8 mouse cellular contexts compared by ENCODE assay signal in genomic region chr14:75833546-75834250, GRCm38 (mm10). TPM values are rescaled to one million over a fixed set of nuclear protein-coding genes. Genes with fewer than 3 reads are reported as not detected.
DNase-seq lines count a peak whose midpoint lies in the region; ATAC-seq lines count a peak whose summit lies in the region.

No protein-coding gene starts in this region.

- peak overlapping the region; percentile 87 for H3K27ac ChIP-seq in embryonic facial prominence, embryonic 11.5 days (replicated peaks; ENCODE audit: low read depth, low read length)
- H3K27ac ChIP-seq in hindbrain, embryonic 12.5 days, result peak overlapping the region; percentile 90
- H3K27ac ChIP-seq in limb, embryonic 13.5 days, result peak overlapping the region; percentile 98
- peak overlapping the region; percentile 77 for H3K27ac ChIP-seq in midbrain, embryonic 13.5 days

- no peak for ATAC-seq in CD4-positive, CD25-positive, alpha-beta regulatory T cell, adult 4 months
- 0 out of 2 replicates have a peak, but pooled peaks have one; percentile 8 for ATAC-seq in embryonic facial prominence, embryonic 11.5 days (replicated peaks; ENCODE audit: insufficient number of reproducible peaks, low FRiP score, low TSS enrichment, low read depth)
- peak; percentile 21 for ATAC-seq in hindbrain, embryonic 12.5 days (ENCODE audit: low FRiP score)
- ATAC-seq in limb, embryonic 13.5 days (ENCODE audit: low FRiP score, low read depth), result peak; percentile 62
- ATAC-seq in midbrain, embryonic 13.5 days, result peak; percentile 24

- H3K27me3 ChIP-seq in embryonic facial prominence, embryonic 11.5 days (ENCODE audit: control insufficient read depth, insufficient read depth, low read length), result no peaks in the 10 kb centered on the region
- H3K27me3 ChIP-seq in hindbrain, embryonic 12.5 days, result peaks cover 6% of the 10 kb centered on the region
- H3K27me3 ChIP-seq in limb, embryonic 13.5 days, result peaks cover 5% of the 10 kb centered on the region
- H3K27me3 ChIP-seq in midbrain, embryonic 13.5 days, result peaks cover 4% of the 10 kb centered on the region

- DNase-seq in CD4-positive, CD25-positive, alpha-beta regulatory T cell, adult 2 months (ENCODE audit: low read depth, low spot score), result peak; percentile 26
- no peak for DNase-seq in embryonic facial prominence, embryonic 11.5 days (ENCODE audit: low spot score)
- DNase-seq in left cerebral cortex, adult 18-20 months (ENCODE audit: low spot score in 2 of 2), result no peak
- DNase-seq in spleen, postnatal 10 days (ENCODE audit: low spot score in 2 of 2), result no peak

- H3K9ac ChIP-seq in embryonic facial prominence, embryonic 11.5 days (replicated peaks; ENCODE audit: low read length), result peak overlapping the region; percentile 35
- H3K9ac ChIP-seq in hindbrain, embryonic 12.5 days, result peak overlapping the region; percentile 41
- peak overlapping the region; percentile 48; the same call in 1 of the 2 replicates for H3K9ac ChIP-seq in limb, embryonic 13.5 days
- H3K9ac ChIP-seq in midbrain, embryonic 13.5 days (replicated peaks), result 0 out of 2 replicates have a peak overlapping the region, but pooled peaks have one; percentile 68

- WGBS in embryonic facial prominence, embryonic 11.5 days, result 7% methylated on average over 12 of the region's 12 CpGs
- WGBS in hindbrain, embryonic 12.5 days, result 5% methylated on average over 12 of the region's 12 CpGs
- WGBS in limb, embryonic 13.5 days, result 6% methylated on average over 12 of the region's 12 CpGs
- WGBS in midbrain, embryonic 13.5 days, result 7% methylated on average over 12 of the region's 12 CpGs

- peak overlapping the region; percentile 72 for H3K4me2 ChIP-seq in embryonic facial prominence, embryonic 11.5 days (ENCODE audit: low read depth, low read length)
- peak overlapping the region; percentile 88 for H3K4me2 ChIP-seq in hindbrain, embryonic 12.5 days (replicated peaks)
- H3K4me2 ChIP-seq in limb, embryonic 13.5 days (replicated peaks), result peak overlapping the region; percentile 96
- H3K4me2 ChIP-seq in midbrain, embryonic 13.5 days (replicated peaks), result peak overlapping the region; percentile 88

- no peaks in the 10 kb centered on the region for H3K36me3 ChIP-seq in embryonic facial prominence, embryonic 11.5 days (replicated peaks; ENCODE audit: control insufficient read depth, insufficient read depth, low read depth, low read length)
- no peaks in the 10 kb centered on the region for H3K36me3 ChIP-seq in hindbrain, embryonic 12.5 days
- H3K36me3 ChIP-seq in limb, embryonic 13.5 days, result no peaks in the 10 kb centered on the region
- H3K36me3 ChIP-seq in midbrain, embryonic 13.5 days, result no peaks in the 10 kb centered on the region

- H3K4me3 ChIP-seq in embryonic facial prominence, embryonic 11.5 days (ENCODE audit: low read depth, low read length), result peak overlapping the region; percentile 39
- peak overlapping the region; percentile 39 for H3K4me3 ChIP-seq in hindbrain, embryonic 12.5 days
- H3K4me3 ChIP-seq in limb, embryonic 13.5 days, result peak overlapping the region; percentile 49
- peak overlapping the region; percentile 45 for H3K4me3 ChIP-seq in midbrain, embryonic 13.5 days (replicated peaks)

- no peaks in the 10 kb centered on the region for H3K4me1 ChIP-seq in embryonic facial prominence, embryonic 11.5 days (ENCODE audit: control insufficient read depth, insufficient read depth, low read length)
- H3K4me1 ChIP-seq in hindbrain, embryonic 12.5 days, result peaks cover 34% of the 10 kb centered on the region
- H3K4me1 ChIP-seq in limb, embryonic 13.5 days, result peaks cover 37% of the 10 kb centered on the region
- peaks cover 34% of the 10 kb centered on the region for H3K4me1 ChIP-seq in midbrain, embryonic 13.5 days (replicated peaks)

- H3K9me3 ChIP-seq in embryonic facial prominence, embryonic 11.5 days (replicated peaks; ENCODE audit: control insufficient read depth, low read length), result no peaks in the 10 kb centered on the region
- H3K9me3 ChIP-seq in hindbrain, embryonic 12.5 days (replicated peaks), result no peaks in the 10 kb centered on the region
- no peaks in the 10 kb centered on the region for H3K9me3 ChIP-seq in limb, embryonic 13.5 days
- no peaks in the 10 kb centered on the region for H3K9me3 ChIP-seq in midbrain, embryonic 13.5 days

RNA-seq across cellular contexts. Expression of gene Tpt1, which starts 11.2 kb away (rescaled TPM):
- polyA plus RNA-seq in CD4-positive, CD25-positive, alpha-beta regulatory T cell, adult 4 months (2017; shearing (Covaris generic)), result 1,000 to 10,000 TPM; 1,301 to 2,015 TPM
- 1,068 and 1,141 TPM in 2 replicates for polyA plus RNA-seq in embryonic facial prominence, embryonic 11.5 days (2014; fragmentation: Nextera tagmentation; extraction: Ambion mirVana)
- 873 and 904 TPM in 2 replicates for polyA plus RNA-seq in hindbrain, embryonic 12.5 days (2016; fragmentation: Nextera tagmentation; extraction: Ambion mirVana)
- polyA plus RNA-seq in limb, embryonic 13.5 days (2015; fragmentation: Nextera tagmentation; extraction: Ambion mirVana), result 1,027 and 1,051 TPM in 2 replicates
- 876 and 886 TPM in 2 replicates for polyA plus RNA-seq in midbrain, embryonic 13.5 days (2015; fragmentation: Nextera tagmentation; extraction: Ambion mirVana)
- 1,000 to 10,000 TPM in 1 of 2 experiments, 100 to 1,000 TPM in 1; 988 to 1,071 TPM for total RNA-seq in left cerebral cortex, adult 18-20 months (2021)

RNA-seq across cellular contexts. Expression of gene Slc25a30, which starts 46.9 kb away (rescaled TPM):
- 10 to 100 TPM; 20.6 to 24.5 TPM for polyA plus RNA-seq in CD4-positive, CD25-positive, alpha-beta regulatory T cell, adult 4 months (2017; shearing (Covaris generic))
- polyA plus RNA-seq in embryonic facial prominence, embryonic 11.5 days (2014; fragmentation: Nextera tagmentation; extraction: Ambion mirVana), result 6.1 and 7.4 TPM in 2 replicates
- polyA plus RNA-seq in hindbrain, embryonic 12.5 days (2016; fragmentation: Nextera tagmentation; extraction: Ambion mirVana), result 7.8 and 9.3 TPM in 2 replicates
- polyA plus RNA-seq in limb, embryonic 13.5 days (2015; fragmentation: Nextera tagmentation; extraction: Ambion mirVana), result 4.9 and 5.3 TPM in 2 replicates
- 9.4 and 11.8 TPM in 2 replicates for polyA plus RNA-seq in midbrain, embryonic 13.5 days (2015; fragmentation: Nextera tagmentation; extraction: Ambion mirVana)
- 10 to 100 TPM; 13.4 to 14.9 TPM for total RNA-seq in left cerebral cortex, adult 18-20 months (2021)
